Mouse (Mus musculus) heart, postnatal 0 days (tissue): ENCODE data around the gene Olfml2b.

Experiments
- CTCF ChIP-seq: IDR thresholded peaks from 2 replicates; pipeline ENCODE4 v1.5.1; 2016; ENCODE audit warnings: antibody characterized with exemption, control low read depth, low read depth
- EP300 ChIP-seq: IDR thresholded peaks from 2 replicates; pipeline ENCODE4 v1.6.1; 2016; ENCODE audit warnings: antibody characterized with exemption, low read depth

DNA sequence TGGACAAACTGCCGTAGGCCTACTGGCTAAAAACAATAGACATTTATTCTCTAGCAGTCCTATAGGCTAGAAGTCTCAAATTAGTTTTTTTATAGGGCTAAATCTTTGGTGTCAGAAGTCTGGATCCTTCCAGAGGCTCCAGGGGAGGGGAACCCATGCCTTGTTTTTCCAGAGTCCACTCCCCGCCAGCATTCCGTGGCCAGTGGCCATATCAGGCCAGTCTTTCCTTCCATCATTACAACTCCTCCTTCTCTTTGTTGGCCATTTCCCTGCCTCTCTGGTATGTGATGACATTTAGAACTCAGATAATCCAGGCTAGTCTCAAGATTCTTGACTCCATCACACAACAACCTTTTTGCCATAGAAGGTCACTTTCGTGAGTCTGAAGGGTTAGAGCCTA lies 33.3 kb downstream of the Olfml2b start:
- no peak for TF ChIP-seq CTCF
- no peak for TF ChIP-seq EP300
